Mouse (Mus musculus): ENCODE results near the gene Zfp57. TPM values are rescaled to one million over a fixed set of nuclear protein-coding genes. Genes with fewer than 3 reads are reported as not detected.

Zfp57 gene
- 28.3 and 28.8 TPM in 2 replicates for polyA plus RNA-seq (2014; fragmentation: Nextera tagmentation; extraction: Ambion mirVana)

- no peak within 1 kb of the TSS for H3K4me3 ChIP-seq (ENCODE audit: low read depth, low read length)
- no peak within 1 kb of the TSS for H3K4me2 ChIP-seq
- H3K9me3 ChIP-seq (ENCODE audit: control insufficient read depth, low read length), result no peaks in the 10 kb centered on the region
- H3K36me3 ChIP-seq (ENCODE audit: control insufficient read depth, insufficient read depth, low read length), result no peaks in the 10 kb centered on the region
- no peaks in the 10 kb centered on the region for H3K4me1 ChIP-seq (replicated peaks; ENCODE audit: control insufficient read depth, insufficient read depth, low read length)
- H3K27ac ChIP-seq (ENCODE audit: low read depth, low read length), result no peak within 1 kb of the TSS
- peaks cover 9% of the 10 kb centered on the region for H3K27me3 ChIP-seq (replicated peaks; ENCODE audit: control insufficient read depth, insufficient read depth, low read length)
- no peak within 1 kb of the TSS for H3K9ac ChIP-seq (ENCODE audit: low read depth, low read length)
- DNase-seq (ENCODE audit: low spot score), result no peak
- WGBS, result 87% methylated on average over 7 of the region's 7 CpGs
- ATAC-seq (replicated peaks; ENCODE audit: low FRiP score), result no peak
These were observed at the start of gene Zfp57 for GRCm38 (mm10) chr17:37000863-37001262. Zfp57 (plus strand) TSS chr17:37001163.

- 91% methylated on average over 2 of the region's 2 CpGs for WGBS
- no peak for DNase-seq (ENCODE audit: low spot score)
These were observed 48.3 kb upstream of the Zfp57 start for GRCm38 (mm10) chr17:36952631-36953030.

GRCm38 (mm10) chr17:36953062-36953461 is 47.9 kb upstream of the Zfp57 start:
- DNase-seq (ENCODE audit: low spot score) (no peak), ATAC-seq (replicated peaks; ENCODE audit: low FRiP score) (no peak)
- H3K9ac ChIP-seq (ENCODE audit: low read depth, low read length), result no peak overlapping the region
- peaks cover 10% of the 10 kb centered on the region; the same call in 1 of the 2 replicates for H3K36me3 ChIP-seq (ENCODE audit: control insufficient read depth, insufficient read depth, low read length)
- no peak overlapping the region for H3K27ac ChIP-seq (ENCODE audit: low read depth, low read length)
- WGBS, result 72% methylated on average over 1 of the region's 1 CpGs
- no peak overlapping the region for H3K4me2 ChIP-seq
- peaks cover 4% of the 10 kb centered on the region; the same call in 1 of the 2 replicates for H3K27me3 ChIP-seq (replicated peaks; ENCODE audit: control insufficient read depth, insufficient read depth, low read length)
- no peak overlapping the region for H3K4me3 ChIP-seq (ENCODE audit: low read depth, low read length)
- H3K9me3 ChIP-seq (ENCODE audit: control insufficient read depth, low read length), result no peaks in the 10 kb centered on the region
- no peaks in the 10 kb centered on the region; the same call in 1 of the 2 replicates for H3K4me1 ChIP-seq (replicated peaks; ENCODE audit: control insufficient read depth, insufficient read depth, low read length)

More at GRCm38 (mm10) chr17:36952631-36953030, 48.3 kb upstream of the Zfp57 start:
- Histone ChIP-seq H3K4me2 (no peak overlapping the region), H3K36me3 (ENCODE audit: control insufficient read depth, insufficient read depth, low read length) (peaks cover 10% of the 10 kb centered on the region; the same call in 1 of the 2 replicates), H3K9me3 (ENCODE audit: control insufficient read depth, low read length) (no peaks in the 10 kb centered on the region), H3K27me3 (replicated peaks; ENCODE audit: control insufficient read depth, insufficient read depth, low read length) (peaks cover 9% of the 10 kb centered on the region), H3K9ac (ENCODE audit: low read depth, low read length) (no peak overlapping the region), H3K27ac (ENCODE audit: low read depth, low read length) (no peak overlapping the region), H3K4me3 (ENCODE audit: low read depth, low read length) (no peak overlapping the region), H3K4me1 (replicated peaks; ENCODE audit: control insufficient read depth, insufficient read depth, low read length) (no peaks in the 10 kb centered on the region; the same call in 1 of the 2 replicates)
- ATAC-seq (replicated peaks; ENCODE audit: low FRiP score), result no peak

- H3K36me3 ChIP-seq (ENCODE audit: control insufficient read depth, insufficient read depth, low read length), result peaks cover 3% of the 10 kb centered on the region; the same call in 1 of the 2 replicates
- H3K4me2 ChIP-seq, result peak within 1 kb of the TSS; percentile 91
- no peaks in the 10 kb centered on the region for H3K9me3 ChIP-seq (ENCODE audit: control insufficient read depth, low read length)
- under 1% methylated on average over 46 of the region's 46 CpGs for whole genome bisulfite sequencing
- DNase-seq (ENCODE audit: low spot score) (peak; percentile 88), ATAC-seq (replicated peaks; ENCODE audit: low FRiP score) (peak; percentile 97)
- peak within 1 kb of the TSS; percentile 86 for H3K9ac ChIP-seq (ENCODE audit: low read depth, low read length)
- peak within 1 kb of the TSS; percentile 57; the same call in 1 of the 2 replicates for H3K27ac ChIP-seq (ENCODE audit: low read depth, low read length)
- no peaks in the 10 kb centered on the region; the same call in 1 of the 2 replicates for H3K4me1 ChIP-seq (replicated peaks; ENCODE audit: control insufficient read depth, insufficient read depth, low read length)
- H3K27me3 ChIP-seq (replicated peaks; ENCODE audit: control insufficient read depth, insufficient read depth, low read length), result no peaks in the 10 kb centered on the region
- peak within 1 kb of the TSS; percentile 82 for H3K4me3 ChIP-seq (ENCODE audit: low read depth, low read length)
These were observed 42.8 kb upstream of the Zfp57 start, which contains the start of the genes Znrd1 and Znrd1as for GRCm38 (mm10) chr17:36957999-36958743. Znrd1 (minus strand) TSS chr17:36958559. Znrd1as (plus strand) TSS chr17:36958592.

GRCm38 (mm10) chr17:36958884-36959283 is 42.1 kb upstream of the Zfp57 start:
- no peak for ATAC-seq (replicated peaks; ENCODE audit: low FRiP score)
- peak overlapping the region; percentile 57; the same call in 1 of the 2 replicates for H3K27ac ChIP-seq (ENCODE audit: low read depth, low read length)

GRCm38 (mm10) chr17:36961125-36961524 is 39.8 kb upstream of the Zfp57 start:
- H3K4me1 ChIP-seq (replicated peaks; ENCODE audit: control insufficient read depth, insufficient read depth, low read length), result no peaks in the 10 kb centered on the region; the same call in 1 of the 2 replicates
- H3K27me3 ChIP-seq (replicated peaks; ENCODE audit: control insufficient read depth, insufficient read depth, low read length), result no peaks in the 10 kb centered on the region
- no peaks in the 10 kb centered on the region for H3K9me3 ChIP-seq (ENCODE audit: control insufficient read depth, low read length)
- no peak for ATAC-seq (replicated peaks; ENCODE audit: low FRiP score)
- DNase-seq (ENCODE audit: low spot score), result no peak
- 0 out of 2 replicates have a peak, but pooled peaks cover 3% of the 10 kb centered on the region for H3K36me3 ChIP-seq (ENCODE audit: control insufficient read depth, insufficient read depth, low read length)
- H3K27ac ChIP-seq (ENCODE audit: low read depth, low read length), result no peak overlapping the region
- H3K9ac ChIP-seq (ENCODE audit: low read depth, low read length), result no peak overlapping the region
- 78% methylated on average over 1 of the region's 1 CpGs for WGBS
- no peak overlapping the region for H3K4me2 ChIP-seq
- no peak overlapping the region for H3K4me3 ChIP-seq (ENCODE audit: low read depth, low read length)

More at GRCm38 (mm10) chr17:36958884-36959283, 42.1 kb upstream of the Zfp57 start:
- no peaks in the 10 kb centered on the region for H3K9me3 ChIP-seq (ENCODE audit: control insufficient read depth, low read length)
- no peak for DNase-seq (ENCODE audit: low spot score)
- H3K4me3 ChIP-seq (ENCODE audit: low read depth, low read length), result peak overlapping the region; percentile 82
- 9% methylated on average over 12 of the region's 12 CpGs for WGBS
- H3K36me3 ChIP-seq (ENCODE audit: control insufficient read depth, insufficient read depth, low read length), result 0 out of 2 replicates have a peak, but pooled peaks cover 3% of the 10 kb centered on the region
- H3K4me1 ChIP-seq (replicated peaks; ENCODE audit: control insufficient read depth, insufficient read depth, low read length), result no peaks in the 10 kb centered on the region; the same call in 1 of the 2 replicates
- peak overlapping the region; percentile 86 for H3K9ac ChIP-seq (ENCODE audit: low read depth, low read length)
- H3K27me3 ChIP-seq (replicated peaks; ENCODE audit: control insufficient read depth, insufficient read depth, low read length), result no peaks in the 10 kb centered on the region
- H3K4me2 ChIP-seq, result peak overlapping the region; percentile 91

GRCm38 (mm10) chr17:36966875-36967274 is 34.1 kb upstream of the Zfp57 start:
- no peak for ATAC-seq (replicated peaks; ENCODE audit: low FRiP score)
- Histone ChIP-seq H3K4me2 (no peak overlapping the region), H3K36me3 (ENCODE audit: control insufficient read depth, insufficient read depth, low read length) (no peaks in the 10 kb centered on the region), H3K27ac (ENCODE audit: low read depth, low read length) (no peak overlapping the region), H3K9ac (ENCODE audit: low read depth, low read length) (no peak overlapping the region), H3K4me3 (ENCODE audit: low read depth, low read length) (no peak overlapping the region), H3K4me1 (replicated peaks; ENCODE audit: control insufficient read depth, insufficient read depth, low read length) (no peaks in the 10 kb centered on the region), H3K9me3 (ENCODE audit: control insufficient read depth, low read length) (no peaks in the 10 kb centered on the region), H3K27me3 (replicated peaks; ENCODE audit: control insufficient read depth, insufficient read depth, low read length) (no peaks in the 10 kb centered on the region; the same call in 1 of the 2 replicates)
- WGBS, result 48% methylated on average over 1 of the region's 1 CpGs
- DNase-seq (ENCODE audit: low spot score), result no peak

- H3K4me2 ChIP-seq, result no peak overlapping the region
- H3K4me1 ChIP-seq (replicated peaks; ENCODE audit: control insufficient read depth, insufficient read depth, low read length), result no peaks in the 10 kb centered on the region
- no peaks in the 10 kb centered on the region for H3K9me3 ChIP-seq (ENCODE audit: control insufficient read depth, low read length)
- ATAC-seq (replicated peaks; ENCODE audit: low FRiP score), result no peak; the same call in 1 of the 2 replicates
- no peaks in the 10 kb centered on the region; the same call in 1 of the 2 replicates for H3K27me3 ChIP-seq (replicated peaks; ENCODE audit: control insufficient read depth, insufficient read depth, low read length)
- no peak overlapping the region for H3K9ac ChIP-seq (ENCODE audit: low read depth, low read length)
- H3K36me3 ChIP-seq (ENCODE audit: control insufficient read depth, insufficient read depth, low read length), result no peaks in the 10 kb centered on the region
- WGBS, result 79% methylated on average over 14 of the region's 14 CpGs
- H3K27ac ChIP-seq (ENCODE audit: low read depth, low read length), result no peak overlapping the region
- DNase-seq (ENCODE audit: low spot score), result no peak
- no peak overlapping the region for H3K4me3 ChIP-seq (ENCODE audit: low read depth, low read length)
These were observed 30.6 kb upstream of the Zfp57 start for GRCm38 (mm10) chr17:36970316-36970890.

All from liver, embryonic 11.5 days (tissue).